Mouse (Mus musculus) limb, embryonic 11.5 days (tissue): ENCODE results near the gene Sh3bgr. TPM values are rescaled to one million over a fixed set of nuclear protein-coding genes. Genes with fewer than 3 reads are reported as not detected.

Experiments
- ATAC-seq: fragments of 200-750 bp; cut with Nextera tagmentation; 2 replicates; pipeline ENCODE4 v1.8.0; 2017; ENCODE audit warnings: low read depth; ENCODE audit not compliant: insufficient number of reproducible peaks, low FRiP score, low TSS enrichment
- DNase-seq: peaks from one replicate; pipeline ENCODE4 v3.0.0-alpha.2; 2015; ENCODE audit warnings: low spot score
- H3K27ac ChIP-seq: fragments of 300-500 bp; sonication (generic); replicated peaks from 2 replicates; pipeline ENCODE4 v1.5.1; 2014; ENCODE audit warnings: low read depth, mild to moderate bottlenecking, low read length
- H3K27me3 ChIP-seq: fragments of 300-500 bp; sonication (generic); 2 replicates; pipeline ENCODE4 v1.6.1; 2014; ENCODE audit warnings: mild to moderate bottlenecking, low read length, mixed read lengths; ENCODE audit not compliant: control insufficient read depth, insufficient read depth
- H3K36me3 ChIP-seq: fragments of 300-500 bp; sonication (generic); 2 replicates; pipeline ENCODE4 v1.6.1; 2014; ENCODE audit warnings: mild to moderate bottlenecking, low read length, moderate library complexity, mixed read lengths; ENCODE audit not compliant: control insufficient read depth, insufficient read depth
- H3K4me1 ChIP-seq: fragments of 300-500 bp; sonication (generic); 2 replicates; pipeline ENCODE4 v1.6.1; 2014; ENCODE audit warnings: low read length, mixed read lengths; ENCODE audit not compliant: control insufficient read depth, insufficient read depth
- H3K4me2 ChIP-seq: fragments of 300-500 bp; sonication (generic); 2 replicates; pipeline ENCODE4 v1.6.1; 2014; ENCODE audit warnings: low read depth, mild to moderate bottlenecking, moderate library complexity; ENCODE audit not compliant: severe bottlenecking
- H3K4me3 ChIP-seq: fragments of 300-500 bp; sonication (generic); 2 replicates; pipeline ENCODE4 v1.5.1; 2014; ENCODE audit warnings: low read depth, low read length
- H3K9ac ChIP-seq: fragments of 300-500 bp; sonication (generic); 2 replicates; pipeline ENCODE4 v1.6.1; 2014; ENCODE audit warnings: mild to moderate bottlenecking, low read length
- H3K9me3 ChIP-seq: fragments of 300-500 bp; sonication (generic); 2 replicates; pipeline ENCODE4 v1.6.1; 2016; ENCODE audit warnings: low read length; ENCODE audit not compliant: control insufficient read depth
- WGBS: fragments of 180-500 bp; shearing (Covaris S2); extraction: QIAGEN DNeasy Blood & Tissue Kit; methylation state at CpG from one replicate; pipeline ENCODE4 v1.1.7; 2014; 5-methylcytosine and 5-hydroxymethylcytosine counted together
- polyA plus RNA-seq: library from polyadenylated mRNA; unstranded; fragments of >200 nt; fragmentation: Nextera tagmentation; extraction: Ambion mirVana; gene quantifications from 2 replicates; pipeline ENCODE4 v1.2.1, GENCODE M21; 2014

Gene Sh3bgr
- polyA plus RNA-seq, 1 experiment from 2014 or later: 1.5 TPM

DNA sequence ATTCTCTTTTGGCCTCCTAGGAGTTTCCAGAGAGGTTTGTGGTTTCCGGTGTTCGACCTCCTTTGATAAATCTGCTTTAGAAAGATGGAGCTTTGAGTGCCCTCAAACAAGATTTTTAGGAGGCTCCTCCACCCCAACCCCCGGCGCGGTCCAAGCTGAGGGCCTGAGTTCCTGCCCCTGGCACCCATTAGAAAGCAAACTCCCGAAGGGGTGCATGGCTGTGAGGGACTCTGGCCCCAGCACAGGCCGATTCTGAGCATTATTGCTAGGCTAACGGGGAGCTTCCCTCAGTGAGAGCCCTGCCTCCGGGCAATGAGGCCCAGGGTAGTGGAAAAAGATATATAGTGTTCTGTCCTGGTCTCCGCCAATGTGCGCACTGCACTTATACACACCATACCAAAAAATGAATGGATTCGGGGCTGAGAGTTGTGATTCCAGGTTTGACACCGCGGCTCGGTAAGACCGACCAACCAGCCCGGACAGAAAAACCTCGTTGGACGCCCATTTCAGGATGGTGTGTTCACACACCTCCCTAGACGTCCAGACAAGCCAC lies 40.4 kb upstream of the Sh3bgr start:
- Histone ChIP-seq H3K9ac (peak overlapping the region; percentile 85), H3K4me3 (peak overlapping the region; percentile 45), H3K9me3 (no peaks in the 10 kb centered on the region), H3K27me3 (no peaks in the 10 kb centered on the region), H3K4me2 (peak overlapping the region; percentile 89; the same call in 1 of the 2 replicates), H3K27ac (no peak overlapping the region), H3K36me3 (no peaks in the 10 kb centered on the region), H3K4me1 (peaks cover 3% of the 10 kb centered on the region; the same call in 1 of the 2 replicates)
- 82% methylated on average over 20 of the region's 20 CpGs for WGBS
- ATAC-seq (no peak), DNase-seq (no peak)

DNA sequence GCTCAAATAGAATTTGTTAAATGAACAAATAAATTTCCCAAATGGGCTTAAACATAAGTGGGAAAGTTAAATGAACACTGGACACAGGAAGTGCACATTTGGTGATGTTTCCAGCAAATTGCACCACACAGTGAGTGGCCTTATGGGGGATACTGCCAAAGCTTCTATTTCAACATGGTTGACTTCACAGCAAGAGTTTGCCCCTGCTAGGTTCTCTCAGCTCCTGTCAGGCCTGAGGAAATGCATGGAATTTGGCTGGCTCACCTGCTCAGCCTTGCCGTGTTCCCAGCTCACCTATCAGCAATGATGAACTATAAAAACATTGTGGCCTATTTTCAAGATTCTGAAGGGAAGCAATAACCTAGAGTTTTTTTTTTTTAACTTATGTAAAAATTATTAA lies 39.3 kb upstream of the Sh3bgr start:
- peaks cover 3% of the 10 kb centered on the region; the same call in 1 of the 2 replicates for H3K4me1 ChIP-seq
- H3K4me2 ChIP-seq: no peak overlapping the region
- H3K4me3 ChIP-seq: no peak overlapping the region
- H3K27ac ChIP-seq: no peak overlapping the region
- H3K27me3 ChIP-seq: no peaks in the 10 kb centered on the region
- no peaks in the 10 kb centered on the region for H3K9me3 ChIP-seq
- ATAC-seq (no peak), DNase-seq (no peak)
- no peak overlapping the region for H3K9ac ChIP-seq
- WGBS: 85% methylated on average over 1 of the region's 1 CpGs
- no peaks in the 10 kb centered on the region for H3K36me3 ChIP-seq

DNA sequence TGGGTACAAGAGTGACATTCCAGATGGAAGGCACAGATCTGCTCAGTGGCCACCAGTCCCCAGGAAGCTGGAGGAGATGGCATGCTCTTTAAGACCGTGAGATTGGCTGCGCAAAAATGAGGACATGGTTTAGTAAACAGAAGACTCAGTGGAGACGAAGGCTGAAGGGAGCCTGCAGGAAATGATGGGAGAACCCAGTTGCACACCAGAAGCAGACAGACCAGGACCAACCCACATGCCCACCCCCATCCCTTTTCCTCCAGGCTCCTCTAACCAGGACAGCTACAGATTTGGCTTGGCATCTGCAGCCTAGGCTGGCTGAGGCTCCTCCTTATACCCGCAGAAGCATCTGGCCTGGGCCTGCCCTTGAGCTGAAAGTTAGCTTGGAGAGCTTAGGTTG lies 38.9 kb upstream of the Sh3bgr start:
- no peak for ATAC-seq
- DNase-seq: no peak
- Histone ChIP-seq H3K4me1 (peaks cover 3% of the 10 kb centered on the region; the same call in 1 of the 2 replicates), H3K4me3 (no peak overlapping the region), H3K36me3 (no peaks in the 10 kb centered on the region), H3K27me3 (no peaks in the 10 kb centered on the region), H3K9me3 (no peaks in the 10 kb centered on the region), H3K27ac (no peak overlapping the region), H3K9ac (no peak overlapping the region), H3K4me2 (no peak overlapping the region)
- WGBS: 89% methylated on average over 4 of the region's 4 CpGs

DNA sequence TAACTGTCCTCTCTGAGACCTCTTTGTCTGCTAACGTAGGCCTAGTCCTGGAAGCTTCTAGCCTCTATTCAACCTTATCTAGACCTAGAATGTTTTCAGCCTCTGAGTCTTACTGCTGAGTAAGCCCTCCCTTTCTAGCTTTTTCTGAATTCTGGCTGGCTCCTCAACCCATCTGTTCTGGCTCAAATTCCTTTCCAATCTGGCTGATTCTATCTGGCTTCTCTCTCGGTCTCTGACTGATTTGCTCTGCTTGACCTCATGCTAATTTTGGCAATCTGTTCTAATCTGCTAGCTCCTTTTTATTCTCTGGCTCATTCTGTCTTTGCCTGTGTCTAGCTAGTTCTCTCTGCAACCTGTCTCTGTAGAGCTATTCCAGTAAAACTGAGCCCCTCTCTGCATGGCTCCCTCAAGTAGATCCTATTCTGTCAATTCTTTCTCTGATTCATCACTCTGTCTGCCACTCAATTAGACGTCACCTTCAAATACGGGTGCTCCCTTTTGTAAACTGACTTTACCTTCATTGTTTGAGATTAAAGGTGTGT lies 34.5 kb upstream of the Sh3bgr start:
- Histone ChIP-seq H3K4me2 (no peak overlapping the region), H3K4me3 (no peak overlapping the region), H3K4me1 (no peaks in the 10 kb centered on the region), H3K27me3 (no peaks in the 10 kb centered on the region), H3K9me3 (no peaks in the 10 kb centered on the region), H3K27ac (no peak overlapping the region), H3K9ac (no peak overlapping the region), H3K36me3 (no peaks in the 10 kb centered on the region)
- ATAC-seq (no peak), DNase-seq (no peak)
- 80% methylated on average over 4 of the region's 4 CpGs for WGBS

DNA sequence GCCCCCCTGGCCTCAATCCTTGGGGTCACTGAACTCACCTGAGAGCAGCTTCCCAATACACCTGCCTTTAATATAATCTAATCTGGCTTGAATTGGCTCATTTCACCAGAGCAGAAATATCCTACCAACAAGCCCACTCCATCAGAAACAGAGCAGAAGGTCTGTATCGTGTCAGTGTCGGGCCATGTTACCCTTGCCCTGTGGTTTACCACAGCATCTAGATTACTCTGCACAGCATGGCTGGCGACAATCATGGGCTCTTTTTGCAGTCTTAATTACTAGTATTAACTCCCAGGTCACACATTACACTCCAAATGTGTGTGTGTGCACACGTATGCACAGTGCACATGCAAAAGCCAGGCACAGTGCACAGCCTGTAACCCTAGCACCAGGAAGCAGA lies 31.4 kb upstream of the Sh3bgr start:
- no peak overlapping the region for H3K4me2 ChIP-seq
- no peaks in the 10 kb centered on the region for H3K9me3 ChIP-seq
- no peak overlapping the region for H3K9ac ChIP-seq
- H3K27ac ChIP-seq: no peak overlapping the region
- no peaks in the 10 kb centered on the region for H3K4me1 ChIP-seq
- WGBS: 86% methylated on average over 4 of the region's 4 CpGs
- ATAC-seq: no peak
- H3K27me3 ChIP-seq: no peaks in the 10 kb centered on the region
- no peak overlapping the region for H3K4me3 ChIP-seq
- no peaks in the 10 kb centered on the region for H3K36me3 ChIP-seq
- no peak for DNase-seq

DNA sequence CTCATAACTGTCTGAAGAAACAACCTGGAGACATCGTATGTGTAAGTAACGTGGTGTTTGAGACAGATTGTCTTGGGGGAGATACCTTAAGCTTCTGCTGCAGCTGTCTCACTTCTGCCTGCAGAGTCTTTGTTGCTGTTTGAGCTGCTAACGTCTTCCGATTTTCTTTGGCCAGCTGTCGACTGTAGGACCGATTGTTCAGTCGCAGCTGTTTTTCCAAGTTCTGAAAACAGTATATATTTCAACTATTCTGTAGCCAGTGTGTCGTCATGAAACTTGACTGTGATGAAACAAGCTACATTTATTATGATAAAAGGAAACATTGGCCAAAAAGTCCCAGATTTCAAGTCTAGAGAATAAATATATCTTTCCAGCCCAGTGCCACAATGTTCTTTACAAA lies 26.6 kb upstream of the Sh3bgr start:
- Histone ChIP-seq H3K4me3 (no peak overlapping the region), H3K9ac (no peak overlapping the region), H3K4me2 (no peak overlapping the region), H3K27me3 (no peaks in the 10 kb centered on the region), H3K9me3 (no peaks in the 10 kb centered on the region), H3K4me1 (peaks cover 4% of the 10 kb centered on the region; the same call in 1 of the 2 replicates), H3K36me3 (no peaks in the 10 kb centered on the region), H3K27ac (no peak overlapping the region)
- WGBS: 85% methylated on average over 8 of the region's 8 CpGs
- DNase-seq: no peak
- no peak for ATAC-seq

DNA sequence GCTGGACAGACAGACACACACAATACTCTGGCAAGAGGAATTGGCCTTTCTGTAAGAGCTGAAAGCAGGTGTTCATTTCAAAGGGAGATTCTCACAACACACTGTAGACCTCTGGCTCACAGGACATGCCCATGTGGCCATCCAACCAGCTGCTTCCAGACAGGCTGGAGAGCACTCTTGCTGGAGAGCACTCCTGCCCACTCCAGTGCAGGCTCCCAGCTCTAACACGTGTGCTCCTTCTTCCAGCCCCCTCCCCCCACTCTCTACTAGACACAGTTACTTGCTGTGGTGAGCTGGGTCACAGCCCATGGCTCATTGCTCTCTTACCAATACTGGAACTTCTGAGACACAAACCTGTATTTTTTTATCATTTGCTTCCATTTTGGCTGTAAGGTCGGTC lies 24.9 kb upstream of the Sh3bgr start:
- no peaks in the 10 kb centered on the region for H3K36me3 ChIP-seq
- WGBS: 42% methylated on average over 2 of the region's 2 CpGs
- H3K27ac ChIP-seq: no peak overlapping the region
- no peak overlapping the region for H3K4me3 ChIP-seq
- H3K9ac ChIP-seq: no peak overlapping the region
- DNase-seq: no peak
- peaks cover 4% of the 10 kb centered on the region; the same call in 1 of the 2 replicates for H3K4me1 ChIP-seq
- ATAC-seq: no peak
- no peaks in the 10 kb centered on the region for H3K27me3 ChIP-seq
- no peak overlapping the region for H3K4me2 ChIP-seq
- no peaks in the 10 kb centered on the region for H3K9me3 ChIP-seq

DNA sequence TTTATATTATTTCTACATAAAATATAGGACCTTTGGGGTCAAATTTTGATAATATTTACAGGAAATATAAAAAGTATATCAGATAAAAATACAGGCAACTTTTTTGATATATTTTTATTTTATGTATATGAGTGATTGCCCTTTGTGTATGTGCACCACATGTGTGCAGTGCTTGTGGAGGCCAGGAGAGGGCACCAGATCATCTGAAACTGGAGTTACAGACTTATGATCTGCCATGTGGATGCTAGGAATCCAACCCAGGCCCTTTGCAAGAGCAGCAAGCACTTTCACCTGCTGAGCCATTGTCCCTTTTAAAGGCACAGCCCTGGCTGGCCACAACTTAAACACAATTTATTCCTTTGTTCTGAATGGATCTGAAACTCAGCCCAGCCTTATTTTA lies 21.1 kb upstream of the Sh3bgr start:
- H3K4me2 ChIP-seq: no peak overlapping the region
- ATAC-seq (no peak), DNase-seq (no peak)
- no peaks in the 10 kb centered on the region for H3K27me3 ChIP-seq
- H3K36me3 ChIP-seq: no peaks in the 10 kb centered on the region
- no peak overlapping the region for H3K9ac ChIP-seq
- no peak overlapping the region for H3K4me3 ChIP-seq
- H3K4me1 ChIP-seq: peaks cover 4% of the 10 kb centered on the region; the same call in 1 of the 2 replicates
- no peaks in the 10 kb centered on the region for H3K9me3 ChIP-seq
- no peak overlapping the region for H3K27ac ChIP-seq

DNA sequence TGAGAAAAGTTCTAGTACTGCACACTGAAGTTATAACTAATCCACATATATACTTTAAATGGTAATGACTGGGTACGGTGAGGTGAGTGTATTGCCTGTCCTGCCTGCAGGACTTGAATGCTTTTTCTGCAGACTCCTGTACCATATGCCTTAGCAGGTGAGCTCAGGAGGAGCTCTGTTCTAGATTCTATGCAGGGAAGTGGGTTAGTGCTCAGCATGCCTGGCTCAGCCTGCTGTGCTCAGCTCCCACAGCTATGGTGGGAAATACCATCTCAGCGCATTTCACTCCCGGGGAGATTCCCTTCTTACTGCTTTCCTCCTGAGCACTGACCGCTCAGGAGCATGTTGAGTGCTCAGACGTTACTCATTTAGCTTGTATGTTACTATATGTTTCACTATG lies 12.6 kb upstream of the Sh3bgr start:
- no peak overlapping the region for H3K4me2 ChIP-seq
- 85% methylated on average over 5 of the region's 5 CpGs for WGBS
- H3K27ac ChIP-seq: no peak overlapping the region
- H3K9ac ChIP-seq: no peak overlapping the region
- H3K36me3 ChIP-seq: no peaks in the 10 kb centered on the region
- H3K27me3 ChIP-seq: no peaks in the 10 kb centered on the region
- no peak for ATAC-seq
- no peaks in the 10 kb centered on the region for H3K4me1 ChIP-seq
- H3K9me3 ChIP-seq: no peaks in the 10 kb centered on the region
- no peak for DNase-seq
- H3K4me3 ChIP-seq: no peak overlapping the region
